ENCODE assay signal across 8 mouse cellular contexts in the genomic region with DNA sequence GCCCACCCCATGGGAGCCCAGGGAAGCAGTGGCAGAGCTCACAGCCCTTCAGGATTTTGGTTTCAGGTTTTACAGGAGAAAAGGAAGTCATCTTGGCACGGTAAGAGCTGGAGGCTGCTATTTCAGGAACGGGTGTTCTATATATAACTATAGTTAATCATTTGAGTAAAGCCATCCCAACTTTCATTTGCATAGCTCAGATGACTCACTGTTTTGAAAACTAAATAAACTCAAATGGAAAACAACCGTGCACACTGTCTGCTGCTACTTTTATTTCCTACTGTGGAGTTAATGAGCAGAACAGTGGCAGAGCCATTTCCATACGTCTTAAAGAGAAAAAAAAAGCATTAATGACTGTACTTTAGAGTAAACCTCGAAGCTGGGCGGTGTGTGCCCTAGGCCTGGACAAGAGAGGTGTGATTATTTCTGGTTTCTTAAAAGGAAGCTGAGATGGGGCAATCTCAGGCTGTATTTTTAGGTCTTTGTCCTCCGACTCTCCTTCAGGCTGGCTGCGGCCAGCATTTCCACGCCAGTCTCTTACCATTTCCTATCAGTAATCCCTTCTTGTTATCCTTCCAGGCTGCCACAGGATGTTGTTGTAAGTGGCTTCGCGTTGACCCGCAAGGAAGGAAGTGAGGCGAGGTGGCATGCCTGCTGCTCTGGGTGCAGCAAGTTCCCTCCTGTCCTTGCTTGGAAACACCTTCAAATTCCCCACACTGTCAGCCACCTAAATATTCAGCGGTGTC. TPM values are rescaled to one million over a fixed set of nuclear protein-coding genes. Genes with fewer than 3 reads are reported as not detected.
DNase-seq lines count a peak whose midpoint lies in the region; ATAC-seq lines count a peak whose summit lies in the region.

No protein-coding gene starts in this region.

- no peak overlapping the region for H3K4me2 ChIP-seq in forebrain, embryonic 13.5 days

- H3K9ac ChIP-seq in forebrain, embryonic 13.5 days, result no peak overlapping the region

- peak overlapping the region; percentile 83 for H3K27ac ChIP-seq in forebrain, embryonic 10.5 days
- H3K27ac ChIP-seq in forebrain, embryonic 13.5 days, result no peak overlapping the region

- no peaks in the 10 kb centered on the region for H3K9me3 ChIP-seq in forebrain, embryonic 10.5 days
- H3K9me3 ChIP-seq in forebrain, embryonic 13.5 days (replicated peaks), result no peaks in the 10 kb centered on the region

- no peak for ATAC-seq in forebrain, embryonic 13.5 days

- peaks cover 7% of the 10 kb centered on the region; the same call in 1 of the 2 replicates for H3K27me3 ChIP-seq in forebrain, embryonic 10.5 days (ENCODE audit: poor library complexity, severe bottlenecking)
- H3K27me3 ChIP-seq in forebrain, embryonic 13.5 days, result no peaks in the 10 kb centered on the region

- 68% methylated on average over 14 of the region's 14 CpGs for WGBS in forebrain, embryonic 10.5 days
- WGBS in forebrain, embryonic 13.5 days, result 57% methylated on average over 14 of the region's 14 CpGs

- H3K4me3 ChIP-seq in forebrain, embryonic 10.5 days, result no peak overlapping the region
- H3K4me3 ChIP-seq in forebrain, embryonic 13.5 days, result no peak overlapping the region

- DNase-seq in forebrain, embryonic 10.5 days (ENCODE audit: extremely low spot score, low spot score), result no peak
- peak; percentile 49 for DNase-seq in thymus, postnatal 4 days
- no peak for DNase-seq in thymus, postnatal 10 days (ENCODE audit: low spot score in 2 of 2)
- peak; percentile 8 to 9 for DNase-seq in kidney, postnatal 36 days
- no peak for DNase-seq in embryo, embryonic 10 days (ENCODE audit: low spot score)
- no peak for DNase-seq in layer of hippocampus, postnatal 25 days (ENCODE audit: extremely low spot score in 1 of 2, low spot score in 1 of 2)
- DNase-seq in testis, postnatal 10 days (ENCODE audit: low spot score), result no peak

- peaks cover 14% of the 10 kb centered on the region for H3K36me3 ChIP-seq in forebrain, embryonic 10.5 days (replicated peaks)
- no peaks in the 10 kb centered on the region for H3K36me3 ChIP-seq in forebrain, embryonic 13.5 days (ENCODE audit: poor library complexity, severe bottlenecking)

- H3K4me1 ChIP-seq in forebrain, embryonic 10.5 days, result peaks cover 92% of the 10 kb centered on the region
- peaks cover 66% of the 10 kb centered on the region for H3K4me1 ChIP-seq in forebrain, embryonic 13.5 days

RNA-seq across cellular contexts. Expression of gene Lef1, which starts 29.2 kb away (rescaled TPM):
- 48.3 and 50.7 TPM in 2 replicates for polyA plus RNA-seq in forebrain, embryonic 10.5 days (2016; fragmentation: Nextera tagmentation; extraction: Ambion mirVana)
- polyA plus RNA-seq in forebrain, embryonic 13.5 days (2015; fragmentation: Nextera tagmentation; extraction: Ambion mirVana), result 24.8 and 27.6 TPM in 2 replicates
- total RNA-seq in layer of hippocampus, postnatal 25 days (2021), result 1 to 10 TPM; 5.4 to 5.8 TPM

Comparison
In these comparisons a context has a peak if more than half of its experiments do, and no peak if none do; other contexts are left out.
1. DNase-seq: peak in thymus, postnatal 4 days (single experiment) and kidney, postnatal 36 days (2 of 2); none in forebrain, embryonic 10.5 days (single experiment), thymus, postnatal 10 days (0 of 2), embryo, embryonic 10 days (single experiment), layer of hippocampus, postnatal 25 days (0 of 2) and testis, postnatal 10 days (single experiment).